Mouse (Mus musculus) C2C12 (cell line): ENCODE data around the gene Slc38a6.

Experiments
- CTCF ChIP-seq: IDR thresholded peaks from one replicate; pipeline ENCODE4 v1.5.1; 2011; ENCODE audit not compliant: control insufficient read depth, insufficient read depth, insufficient read length
- MAX ChIP-seq: IDR thresholded peaks from one replicate; pipeline ENCODE4 v1.6.1; 2011; ENCODE audit warnings: mild to moderate bottlenecking, control low read depth
- MYOG ChIP-seq: IDR thresholded peaks from one replicate; pipeline ENCODE4 v1.6.1; 2011; ENCODE audit not compliant: control insufficient read depth, insufficient read length; ENCODE audit errors: extremely low read depth

GRCm38 (mm10) chr12:73332701-73333100 is 46.1 kb downstream of the Slc38a6 start:
- no peak for TF ChIP-seq CTCF
- no peak for TF ChIP-seq MAX
- no peak for TF ChIP-seq MYOG
